Mouse (Mus musculus): ENCODE measurements at regions not wholly inside any gene's neighbourhood (a gene's known extent, or its start where the extent isn't known, plus 50 kb on each side); places are given as distances from the start of the nearest gene placed in this dataset.
A peak's percentile ranks its signal among the peaks of the same experiment; 100 is the strongest.

GRCm38 (mm10) chr4:131416209-131416608, 421.9 kb downstream of the Ptpru start:
- 66% methylated on average over 3 of the region's 3 CpGs for WGBS
- no peak for ATAC-seq
- no peaks in the 10 kb centered on the region for H3K9me3 ChIP-seq (replicated peaks; ENCODE audit: control insufficient read depth, low read length, poor library complexity, severe bottlenecking)

GRCm38 (mm10) chr4:131417159-131417748, 420.8 kb downstream of the Ptpru start:
- no peaks in the 10 kb centered on the region for H3K9me3 ChIP-seq (replicated peaks; ENCODE audit: control insufficient read depth, low read length, poor library complexity, severe bottlenecking)
- no peak overlapping the region for H3K4me3 ChIP-seq (ENCODE audit: low read depth, low read length)
- no peaks in the 10 kb centered on the region for H3K36me3 ChIP-seq (ENCODE audit: control insufficient read depth, insufficient read depth, low read length)
- H3K27ac ChIP-seq (ENCODE audit: low read length): no peak overlapping the region
- no peaks in the 10 kb centered on the region for H3K27me3 ChIP-seq (ENCODE audit: control insufficient read depth, insufficient read depth, low read depth, low read length)
- no peak overlapping the region for H3K4me2 ChIP-seq (ENCODE audit: low read length)
- H3K9ac ChIP-seq (ENCODE audit: low read depth, low read length): no peak overlapping the region
- H3K4me1 ChIP-seq (ENCODE audit: control insufficient read depth, insufficient read depth, low read length): no peaks in the 10 kb centered on the region
- ATAC-seq: no peak
- 72% methylated on average over 14 of the region's 14 CpGs for WGBS

More at GRCm38 (mm10) chr4:131416209-131416608, 421.9 kb downstream of the Ptpru start:
- H3K36me3 ChIP-seq (ENCODE audit: control insufficient read depth, insufficient read depth, low read length): no peaks in the 10 kb centered on the region
- H3K27ac ChIP-seq (ENCODE audit: low read length): no peak overlapping the region
- no peak overlapping the region for H3K4me2 ChIP-seq (ENCODE audit: low read length)
- H3K4me1 ChIP-seq (ENCODE audit: control insufficient read depth, insufficient read depth, low read length): no peaks in the 10 kb centered on the region
- H3K4me3 ChIP-seq (ENCODE audit: low read depth, low read length): no peak overlapping the region
- no peaks in the 10 kb centered on the region for H3K27me3 ChIP-seq (ENCODE audit: control insufficient read depth, insufficient read depth, low read depth, low read length)
- no peak overlapping the region for H3K9ac ChIP-seq (ENCODE audit: low read depth, low read length)

DNA sequence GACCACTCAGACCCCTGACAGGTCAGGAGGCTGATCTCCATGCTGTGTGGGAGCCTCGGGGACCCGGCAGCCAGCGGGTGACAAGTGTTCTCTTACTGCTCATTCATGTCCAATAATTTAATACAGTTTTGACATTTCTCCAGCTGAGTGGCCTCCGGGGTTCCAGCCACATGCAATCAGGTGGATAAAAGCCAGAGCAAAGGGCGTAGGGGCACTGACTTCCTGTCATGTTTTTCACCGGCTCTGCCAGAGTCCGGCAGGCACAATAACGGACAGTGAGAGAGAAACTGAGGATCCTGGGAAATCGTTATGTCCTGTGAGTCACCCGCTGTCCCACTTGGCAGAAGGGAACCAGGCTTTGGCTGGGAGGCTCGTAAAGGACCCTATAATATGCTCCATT, 412.8 kb downstream of the Ptpru start:
- Histone ChIP-seq H3K9me3 (replicated peaks; ENCODE audit: control insufficient read depth, low read length, poor library complexity, severe bottlenecking) (no peaks in the 10 kb centered on the region), H3K4me2 (ENCODE audit: low read length) (no peak overlapping the region), H3K4me3 (ENCODE audit: low read depth, low read length) (no peak overlapping the region), H3K27ac (ENCODE audit: low read length) (no peak overlapping the region), H3K4me1 (ENCODE audit: control insufficient read depth, insufficient read depth, low read length) (peaks cover 7% of the 10 kb centered on the region; the same call in 1 of the 2 replicates), H3K36me3 (ENCODE audit: control insufficient read depth, insufficient read depth, low read length) (no peaks in the 10 kb centered on the region), H3K27me3 (ENCODE audit: control insufficient read depth, insufficient read depth, low read depth, low read length) (no peaks in the 10 kb centered on the region), H3K9ac (ENCODE audit: low read depth, low read length) (no peak overlapping the region)
- WGBS: 64% methylated on average over 11 of the region's 11 CpGs
- ATAC-seq: no peak

DNA sequence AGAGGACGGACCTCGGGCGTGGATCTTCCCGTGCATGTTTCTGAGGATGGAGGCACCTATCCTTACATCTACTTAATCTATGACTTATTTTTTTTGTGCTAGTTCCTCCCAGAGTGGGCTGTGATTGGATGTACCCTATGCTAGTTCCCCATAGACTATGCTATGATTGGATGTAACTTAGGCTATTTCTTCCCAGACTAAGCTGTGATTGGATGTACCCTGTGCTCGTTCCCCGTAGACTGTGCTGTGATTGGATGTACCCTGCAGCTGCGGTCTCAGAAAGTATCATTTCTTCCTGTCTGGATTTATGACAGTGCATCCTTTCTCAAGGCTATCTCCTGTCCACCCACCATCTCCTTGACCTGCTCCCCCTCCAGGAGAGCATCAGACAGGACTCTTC, 410.2 kb downstream of the Ptpru start:
- 95% methylated on average over 7 of the region's 7 CpGs for WGBS
- no peak for ATAC-seq

GRCm38 (mm10) chr4:131429356-131429755, 408.7 kb downstream of the Ptpru start:
- H3K36me3 ChIP-seq (ENCODE audit: control insufficient read depth, insufficient read depth, low read length): no peaks in the 10 kb centered on the region
- H3K4me3 ChIP-seq (ENCODE audit: low read depth, low read length): no peak overlapping the region
- H3K9ac ChIP-seq (ENCODE audit: low read depth, low read length): peak overlapping the region; percentile 42; the same call in 1 of the 2 replicates
- H3K4me2 ChIP-seq (ENCODE audit: low read length): no peak overlapping the region
- H3K27me3 ChIP-seq (ENCODE audit: control insufficient read depth, insufficient read depth, low read depth, low read length): no peaks in the 10 kb centered on the region
- no peak for ATAC-seq
- no peak overlapping the region; the same call in 1 of the 2 replicates for H3K27ac ChIP-seq (ENCODE audit: low read length)
- H3K4me1 ChIP-seq (ENCODE audit: control insufficient read depth, insufficient read depth, low read length): peaks cover 9% of the 10 kb centered on the region; the same call in 1 of the 2 replicates
- 36% methylated on average over 11 of the region's 11 CpGs for WGBS
- H3K9me3 ChIP-seq (replicated peaks; ENCODE audit: control insufficient read depth, low read length, poor library complexity, severe bottlenecking): no peaks in the 10 kb centered on the region

More for the DNA sequence above, 410.2 kb downstream of the Ptpru start:
- no peak overlapping the region for H3K9ac ChIP-seq (ENCODE audit: low read depth, low read length)
- H3K27me3 ChIP-seq (ENCODE audit: control insufficient read depth, insufficient read depth, low read depth, low read length): no peaks in the 10 kb centered on the region
- H3K36me3 ChIP-seq (ENCODE audit: control insufficient read depth, insufficient read depth, low read length): no peaks in the 10 kb centered on the region
- H3K4me3 ChIP-seq (ENCODE audit: low read depth, low read length): no peak overlapping the region
- no peak overlapping the region for H3K27ac ChIP-seq (ENCODE audit: low read length)
- H3K9me3 ChIP-seq (replicated peaks; ENCODE audit: control insufficient read depth, low read length, poor library complexity, severe bottlenecking): no peaks in the 10 kb centered on the region
- H3K4me1 ChIP-seq (ENCODE audit: control insufficient read depth, insufficient read depth, low read length): peaks cover 9% of the 10 kb centered on the region; the same call in 1 of the 2 replicates
- no peak overlapping the region for H3K4me2 ChIP-seq (ENCODE audit: low read length)

DNA sequence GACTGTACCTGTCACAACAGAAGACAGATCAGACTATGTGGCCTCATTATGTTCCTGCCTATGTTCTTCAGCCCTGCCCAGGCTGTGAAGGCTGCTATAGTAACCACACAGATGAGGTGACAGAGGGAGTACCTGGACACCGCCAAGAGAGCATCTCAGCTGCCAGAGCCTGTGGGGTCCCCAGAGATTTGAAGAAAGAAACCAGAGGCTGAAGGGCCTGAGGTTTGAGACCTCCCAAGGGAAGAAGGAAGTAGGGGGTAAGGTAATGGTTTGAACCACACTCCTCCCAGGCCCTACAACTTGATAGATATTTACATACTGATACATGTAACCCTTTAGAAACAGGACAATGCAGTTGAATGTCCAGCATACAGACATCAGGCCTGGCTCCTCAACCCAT, 407.7 kb downstream of the Ptpru start:
- Histone ChIP-seq H3K27me3 (ENCODE audit: control insufficient read depth, insufficient read depth, low read depth, low read length) (no peaks in the 10 kb centered on the region), H3K9ac (ENCODE audit: low read depth, low read length) (no peak overlapping the region), H3K27ac (ENCODE audit: low read length) (no peak overlapping the region), H3K4me3 (ENCODE audit: low read depth, low read length) (no peak overlapping the region), H3K4me1 (ENCODE audit: control insufficient read depth, insufficient read depth, low read length) (peaks cover 9% of the 10 kb centered on the region; the same call in 1 of the 2 replicates), H3K36me3 (ENCODE audit: control insufficient read depth, insufficient read depth, low read length) (no peaks in the 10 kb centered on the region), H3K9me3 (replicated peaks; ENCODE audit: control insufficient read depth, low read length, poor library complexity, severe bottlenecking) (no peaks in the 10 kb centered on the region), H3K4me2 (ENCODE audit: low read length) (no peak overlapping the region)
- ATAC-seq: no peak
- 87% methylated on average over 1 of the region's 1 CpGs for WGBS

GRCm38 (mm10) chr4:131431188-131431587, 406.9 kb downstream of the Ptpru start:
- Histone ChIP-seq H3K27me3 (ENCODE audit: control insufficient read depth, insufficient read depth, low read depth, low read length) (no peaks in the 10 kb centered on the region), H3K4me1 (ENCODE audit: control insufficient read depth, insufficient read depth, low read length) (peaks cover 9% of the 10 kb centered on the region; the same call in 1 of the 2 replicates), H3K27ac (ENCODE audit: low read length) (no peak overlapping the region), H3K4me2 (ENCODE audit: low read length) (no peak overlapping the region), H3K9ac (ENCODE audit: low read depth, low read length) (no peak overlapping the region), H3K9me3 (replicated peaks; ENCODE audit: control insufficient read depth, low read length, poor library complexity, severe bottlenecking) (no peaks in the 10 kb centered on the region), H3K36me3 (ENCODE audit: control insufficient read depth, insufficient read depth, low read length) (no peaks in the 10 kb centered on the region), H3K4me3 (ENCODE audit: low read depth, low read length) (no peak overlapping the region)
- peak; percentile 40; the same call in 1 of the 2 replicates for ATAC-seq
- 8% methylated on average over 5 of the region's 5 CpGs for WGBS

DNA sequence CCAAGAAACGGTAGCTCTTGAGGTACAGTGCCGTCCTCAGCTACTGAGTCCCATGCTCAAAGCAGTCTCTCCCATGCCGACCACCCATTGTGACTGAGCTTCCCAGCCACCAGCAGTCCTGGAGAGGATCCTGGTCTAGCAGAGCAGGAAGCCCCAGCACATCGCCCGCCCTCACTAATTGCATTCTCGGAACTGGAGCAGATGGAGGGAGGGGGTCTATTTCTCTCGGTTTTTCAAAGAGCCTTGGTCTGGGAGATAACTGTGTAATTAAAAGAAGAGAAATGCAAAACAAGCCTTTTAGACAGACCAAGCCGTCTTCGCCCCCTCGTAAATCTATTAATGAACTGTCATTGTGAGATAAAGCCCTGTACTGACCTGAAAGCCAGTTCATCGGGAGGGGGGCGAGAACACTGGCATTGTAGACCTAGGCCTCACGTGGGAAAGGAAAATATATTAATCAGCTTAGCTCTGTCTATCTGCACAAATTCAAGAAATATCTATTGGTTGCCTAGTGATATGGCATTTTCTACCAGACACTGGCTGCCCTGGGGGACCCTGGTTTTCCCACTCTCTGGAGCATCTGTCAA, 405.4 kb downstream of the Ptpru start:
- Histone ChIP-seq H3K4me3 (ENCODE audit: low read depth, low read length) (no peak overlapping the region), H3K27ac (ENCODE audit: low read length) (peak overlapping the region; percentile 40; the same call in 1 of the 2 replicates), H3K4me1 (ENCODE audit: control insufficient read depth, insufficient read depth, low read length) (peaks cover 9% of the 10 kb centered on the region; the same call in 1 of the 2 replicates), H3K9me3 (replicated peaks; ENCODE audit: control insufficient read depth, low read length, poor library complexity, severe bottlenecking) (no peaks in the 10 kb centered on the region), H3K4me2 (ENCODE audit: low read length) (no peak overlapping the region), H3K9ac (ENCODE audit: low read depth, low read length) (no peak overlapping the region), H3K36me3 (ENCODE audit: control insufficient read depth, insufficient read depth, low read length) (no peaks in the 10 kb centered on the region), H3K27me3 (ENCODE audit: control insufficient read depth, insufficient read depth, low read depth, low read length) (no peaks in the 10 kb centered on the region)
- peak; percentile 26; the same call in 1 of the 2 replicates for ATAC-seq
- 30% methylated on average over 13 of the region's 13 CpGs for WGBS

- Histone ChIP-seq H3K27ac (ENCODE audit: low read length) (no peak overlapping the region), H3K9ac (ENCODE audit: low read depth, low read length) (no peak overlapping the region), H3K4me3 (ENCODE audit: low read depth, low read length) (no peak overlapping the region), H3K4me1 (ENCODE audit: control insufficient read depth, insufficient read depth, low read length) (peaks cover 2% of the 10 kb centered on the region; the same call in 1 of the 2 replicates), H3K4me2 (ENCODE audit: low read length) (no peak overlapping the region), H3K27me3 (ENCODE audit: control insufficient read depth, insufficient read depth, low read depth, low read length) (no peaks in the 10 kb centered on the region), H3K36me3 (ENCODE audit: control insufficient read depth, insufficient read depth, low read length) (no peaks in the 10 kb centered on the region), H3K9me3 (replicated peaks; ENCODE audit: control insufficient read depth, low read length, poor library complexity, severe bottlenecking) (no peaks in the 10 kb centered on the region)
- no peak for ATAC-seq
- 89% methylated on average over 12 of the region's 12 CpGs for WGBS
These were observed 402.9 kb downstream of the Ptpru start for GRCm38 (mm10) chr4:131435222-131435621.
